Mouse (Mus musculus) midbrain, embryonic 11.5 days (tissue): Measurements from ENCODE around the gene Itpkb. TPM values are rescaled to one million over a fixed set of nuclear protein-coding genes. Genes with fewer than 3 reads are reported as not detected.

Experiments
- ATAC-seq: fragments of 200-750 bp; cut with Nextera tagmentation; 2 replicates; pipeline ENCODE4 v1.8.0; 2017; ENCODE audit warnings: moderate TSS enrichment, moderate library complexity; ENCODE audit not compliant: low FRiP score
- DNase-seq: peaks from one replicate; pipeline ENCODE4 v3.0.0; 2015; ENCODE audit warnings: low spot score; ENCODE audit errors: missing footprints
- H3K27ac ChIP-seq: fragments of 300-500 bp; sonication (generic); 2 replicates; pipeline ENCODE4 v1.5.1; 2014; ENCODE audit warnings: low read depth, low read length
- H3K27me3 ChIP-seq: fragments of 300-500 bp; sonication (generic); 2 replicates; pipeline ENCODE4 v1.6.1; 2014; ENCODE audit warnings: mild to moderate bottlenecking, low read length, moderate library complexity, mixed read lengths; ENCODE audit not compliant: control insufficient read depth, insufficient read depth
- H3K36me3 ChIP-seq: fragments of 300-500 bp; sonication (generic); 2 replicates; pipeline ENCODE4 v1.6.1; 2014; ENCODE audit warnings: mild to moderate bottlenecking, low read length, moderate library complexity, mixed read lengths; ENCODE audit not compliant: control insufficient read depth, insufficient read depth
- H3K4me1 ChIP-seq: fragments of 300-500 bp; sonication (generic); 2 replicates; pipeline ENCODE4 v1.6.1; 2014; ENCODE audit warnings: low read length; ENCODE audit not compliant: control insufficient read depth, insufficient read depth
- H3K4me2 ChIP-seq: fragments of 300-500 bp; sonication (generic); 2 replicates; pipeline ENCODE4 v1.6.1; 2014; ENCODE audit warnings: mild to moderate bottlenecking, moderate library complexity
- H3K4me3 ChIP-seq: fragments of 300-500 bp; sonication (generic); 2 replicates; pipeline ENCODE4 v1.5.1; 2014; ENCODE audit warnings: low read depth, low read length
- H3K9ac ChIP-seq: fragments of 300-500 bp; sonication (generic); 2 replicates; pipeline ENCODE4 v1.6.1; 2014; ENCODE audit warnings: low read length
- H3K9me3 ChIP-seq: fragments of 300-500 bp; sonication (generic); 2 replicates; pipeline ENCODE4 v1.6.1; 2016; ENCODE audit warnings: low read length; ENCODE audit not compliant: control insufficient read depth
- WGBS: fragments of 180-500 bp; shearing (Covaris S2); extraction: QIAGEN DNeasy Blood & Tissue Kit; methylation state at CpG from one replicate; pipeline ENCODE4 v1.1.7; 2014; 5-methylcytosine and 5-hydroxymethylcytosine counted together
- polyA plus RNA-seq: library from polyadenylated mRNA; unstranded; fragments of >200 nt; fragmentation: Nextera tagmentation; extraction: Ambion mirVana; gene quantifications from 2 replicates; pipeline ENCODE4 v1.2.1, GENCODE M21; 2014

The Itpkb gene
- polyA plus RNA-seq, 1 experiment from 2014 or later = 1.9 TPM

GRCm38 (mm10) chr1:180296088-180296487 is 34.2 kb upstream of the Itpkb start:
- no peaks in the 10 kb centered on the region for H3K9me3 ChIP-seq
- WGBS = 89% methylated on average over 9 of the region's 9 CpGs
- no peak overlapping the region for H3K27ac ChIP-seq
- H3K4me3 ChIP-seq = no peak overlapping the region
- no peaks in the 10 kb centered on the region for H3K4me1 ChIP-seq
- no peaks in the 10 kb centered on the region for H3K27me3 ChIP-seq
- no peaks in the 10 kb centered on the region for H3K36me3 ChIP-seq
- no peak overlapping the region for H3K4me2 ChIP-seq
- no peak for DNase-seq
- no peak for ATAC-seq
- H3K9ac ChIP-seq = no peak overlapping the region

DNA sequence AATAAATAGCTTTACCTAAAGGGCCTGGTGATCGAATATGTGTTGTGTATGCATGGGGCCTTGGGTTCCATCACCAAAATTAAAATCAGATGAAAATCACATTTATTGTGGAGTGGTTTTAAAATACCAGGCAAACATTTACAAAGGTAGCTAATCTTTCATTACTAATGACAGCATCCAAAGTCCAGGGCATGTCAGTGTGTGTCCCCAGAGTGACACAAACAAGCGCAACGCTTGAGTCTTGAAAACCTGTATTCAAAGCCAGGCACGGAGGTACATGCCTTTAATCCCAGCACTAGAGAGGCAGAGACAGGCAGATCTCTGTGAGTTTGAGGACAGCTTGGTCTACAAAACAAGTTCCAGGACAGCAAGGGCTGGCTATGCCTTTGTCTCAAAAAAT is 30.6 kb upstream of the Itpkb start:
- Histone ChIP-seq H3K4me3 (no peak overlapping the region), H3K36me3 (no peaks in the 10 kb centered on the region), H3K9ac (no peak overlapping the region), H3K4me1 (peaks cover 4% of the 10 kb centered on the region), H3K27ac (no peak overlapping the region), H3K4me2 (no peak overlapping the region), H3K9me3 (no peaks in the 10 kb centered on the region), H3K27me3 (no peaks in the 10 kb centered on the region)
- DNase-seq (no peak), ATAC-seq (no peak)
- 91% methylated on average over 4 of the region's 4 CpGs for WGBS

- 91% methylated on average over 4 of the region's 4 CpGs for whole genome bisulfite sequencing
- ATAC-seq = no peak
- no peak for DNase-seq
- Histone ChIP-seq H3K27ac (no peak overlapping the region), H3K4me3 (no peak overlapping the region), H3K36me3 (no peaks in the 10 kb centered on the region), H3K4me1 (peaks cover 4% of the 10 kb centered on the region), H3K27me3 (no peaks in the 10 kb centered on the region), H3K9ac (no peak overlapping the region), H3K4me2 (no peak overlapping the region), H3K9me3 (no peaks in the 10 kb centered on the region)
These were observed 30.0 kb upstream of the Itpkb start for GRCm38 (mm10) chr1:180300292-180300691.

DNA sequence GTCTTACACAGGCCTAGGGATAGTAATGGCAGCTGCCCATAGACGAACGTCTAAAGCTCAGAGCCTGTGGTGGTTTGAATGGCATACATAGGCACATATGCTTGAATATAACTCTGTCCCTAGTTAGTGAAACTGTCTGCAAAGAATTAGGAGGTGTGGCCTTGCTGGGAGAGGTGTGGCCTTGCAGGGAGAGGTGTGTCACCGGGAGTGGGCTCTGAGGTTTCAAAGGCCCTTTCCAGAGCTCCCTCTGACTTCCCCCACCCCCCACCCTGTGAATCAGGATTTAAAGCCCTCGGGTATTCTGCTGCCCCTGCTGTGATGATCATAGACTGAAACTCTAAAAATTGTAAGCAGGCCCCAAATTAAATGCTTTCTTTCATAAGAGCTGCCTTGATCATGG is 29.3 kb upstream of the Itpkb start:
- no peak for ATAC-seq
- Histone ChIP-seq H3K27me3 (no peaks in the 10 kb centered on the region), H3K9me3 (no peaks in the 10 kb centered on the region), H3K9ac (no peak overlapping the region), H3K4me3 (no peak overlapping the region), H3K4me1 (peaks cover 4% of the 10 kb centered on the region), H3K27ac (no peak overlapping the region), H3K36me3 (no peaks in the 10 kb centered on the region), H3K4me2 (no peak overlapping the region)
- whole genome bisulfite sequencing = 46% methylated on average over 4 of the region's 4 CpGs
- no peak for DNase-seq

DNA sequence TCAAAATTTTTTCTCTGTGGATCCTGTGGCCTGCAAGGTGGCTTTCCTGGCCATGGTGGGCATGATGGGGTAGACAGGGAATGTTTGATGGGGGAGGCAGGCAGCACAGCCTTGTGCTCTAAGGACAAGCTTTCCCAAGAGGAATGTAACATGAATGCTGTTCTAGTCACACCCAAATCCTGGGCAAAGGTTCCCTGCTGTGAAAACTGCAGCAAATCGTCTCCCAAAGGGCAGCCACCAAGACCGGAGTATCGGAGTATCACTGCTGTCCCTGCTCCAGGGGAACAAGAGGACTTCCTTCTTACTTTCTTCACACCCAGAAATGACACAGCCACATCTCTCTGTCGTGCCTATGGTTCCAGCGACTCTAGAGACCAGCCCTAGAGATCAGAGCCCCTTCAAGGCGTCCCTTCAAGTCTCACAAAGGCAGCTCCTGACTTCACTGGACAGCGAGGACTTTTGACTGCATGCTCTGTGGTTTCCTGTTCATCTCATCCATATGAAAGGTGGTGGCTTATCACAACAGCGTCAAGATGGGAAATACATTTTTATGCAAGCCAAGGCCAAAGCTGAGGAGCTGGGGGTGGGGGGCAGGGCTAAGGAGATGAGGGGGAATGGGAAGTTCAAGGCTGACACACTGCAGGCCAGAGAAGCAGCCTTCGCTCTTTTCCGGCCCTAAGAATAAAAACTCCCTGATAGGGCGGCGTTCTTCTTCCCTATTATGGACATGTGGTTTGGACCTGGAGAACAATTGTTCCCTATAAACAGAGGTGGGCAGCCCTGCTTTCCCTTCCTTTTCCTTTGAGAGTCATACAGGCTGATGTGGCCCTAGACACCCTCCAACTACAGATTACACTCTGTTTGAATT is 27.8 kb upstream of the Itpkb start:
- peaks cover 4% of the 10 kb centered on the region for H3K4me1 ChIP-seq
- H3K4me2 ChIP-seq = no peak overlapping the region
- no peak overlapping the region for H3K9ac ChIP-seq
- no peak overlapping the region for H3K4me3 ChIP-seq
- 66% methylated on average over 12 of the region's 12 CpGs for WGBS
- DNase-seq (no peak), ATAC-seq (no peak)
- no peaks in the 10 kb centered on the region for H3K36me3 ChIP-seq
- no peaks in the 10 kb centered on the region for H3K9me3 ChIP-seq
- no peaks in the 10 kb centered on the region for H3K27me3 ChIP-seq
- no peak overlapping the region for H3K27ac ChIP-seq

GRCm38 (mm10) chr1:180303600-180303999 is 26.7 kb upstream of the Itpkb start:
- Histone ChIP-seq H3K4me2 (no peak overlapping the region), H3K4me3 (no peak overlapping the region), H3K27ac (no peak overlapping the region), H3K9me3 (no peaks in the 10 kb centered on the region), H3K4me1 (peaks cover 4% of the 10 kb centered on the region), H3K36me3 (no peaks in the 10 kb centered on the region), H3K9ac (no peak overlapping the region), H3K27me3 (no peaks in the 10 kb centered on the region)
- WGBS = 60% methylated on average over 5 of the region's 5 CpGs
- ATAC-seq = no peak
- DNase-seq = no peak

DNA sequence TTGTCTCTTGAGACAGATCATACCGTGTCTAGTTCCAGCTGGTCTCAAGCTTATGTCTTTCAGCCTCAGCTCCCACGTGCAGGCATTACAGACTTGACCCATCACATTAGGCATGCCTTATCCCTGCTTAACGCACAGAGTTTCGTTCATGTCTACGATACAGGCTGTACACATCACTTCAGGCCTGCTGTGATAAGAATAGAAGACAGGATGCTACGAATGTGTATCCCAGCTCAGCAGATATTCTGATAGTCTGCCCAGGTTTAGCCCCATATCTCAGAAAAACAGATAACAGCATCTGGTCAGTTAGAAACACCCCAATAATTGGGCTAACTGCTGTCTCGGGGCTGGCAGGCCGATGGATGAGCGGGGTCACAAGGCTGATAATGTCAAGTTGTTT is 23.4 kb upstream of the Itpkb start:
- DNase-seq (no peak), ATAC-seq (no peak)
- H3K4me2 ChIP-seq = no peak overlapping the region
- H3K9me3 ChIP-seq = no peaks in the 10 kb centered on the region
- no peaks in the 10 kb centered on the region for H3K36me3 ChIP-seq
- no peak overlapping the region for H3K9ac ChIP-seq
- H3K4me3 ChIP-seq = no peak overlapping the region
- peaks cover 4% of the 10 kb centered on the region for H3K4me1 ChIP-seq
- WGBS = 88% methylated on average over 9 of the region's 9 CpGs
- no peaks in the 10 kb centered on the region for H3K27me3 ChIP-seq
- no peak overlapping the region for H3K27ac ChIP-seq

GRCm38 (mm10) chr1:180307661-180308060 is 22.6 kb upstream of the Itpkb start:
- Histone ChIP-seq H3K9ac (no peak overlapping the region), H3K27ac (no peak overlapping the region), H3K9me3 (no peaks in the 10 kb centered on the region), H3K36me3 (no peaks in the 10 kb centered on the region), H3K4me1 (peaks cover 4% of the 10 kb centered on the region), H3K4me3 (no peak overlapping the region), H3K27me3 (no peaks in the 10 kb centered on the region), H3K4me2 (no peak overlapping the region)
- DNase-seq (no peak), ATAC-seq (no peak)
- 68% methylated on average over 2 of the region's 2 CpGs for WGBS

DNA sequence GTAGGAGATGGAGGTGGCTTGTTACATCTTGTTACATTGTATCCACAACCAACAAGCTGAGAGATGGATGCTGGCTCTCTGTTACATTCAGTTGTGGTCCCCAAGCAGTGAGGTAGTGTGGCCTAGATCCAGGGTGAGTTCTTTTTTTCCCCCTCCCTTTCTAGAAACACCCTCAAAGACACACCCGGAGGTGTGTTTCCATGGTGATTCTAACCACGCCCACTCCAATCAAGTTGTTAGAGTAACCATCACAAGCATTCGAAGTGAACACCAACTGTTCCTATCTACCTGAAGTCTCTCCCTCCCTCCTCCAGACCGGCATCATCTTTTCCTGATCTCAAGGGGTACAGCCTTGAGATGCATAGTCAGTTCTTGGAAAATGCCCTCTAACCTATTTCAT is 21.4 kb upstream of the Itpkb start:
- Histone ChIP-seq H3K4me3 (no peak overlapping the region), H3K9me3 (no peaks in the 10 kb centered on the region), H3K4me2 (no peak overlapping the region), H3K4me1 (peaks cover 8% of the 10 kb centered on the region), H3K36me3 (no peaks in the 10 kb centered on the region), H3K9ac (no peak overlapping the region), H3K27me3 (no peaks in the 10 kb centered on the region), H3K27ac (no peak overlapping the region)
- ATAC-seq = no peak
- no peak for DNase-seq
- whole genome bisulfite sequencing = 78% methylated on average over 4 of the region's 4 CpGs
